Mouse (Mus musculus) spleen, postnatal 14 days (tissue): Measurements from ENCODE around the gene Mef2d.
"Not testable (repeated sequence)": the region's sequence is repeated elsewhere in the genome, so short reads cannot be mapped to it uniquely, and the experiment has no call there.

Experiments used
- DNase-seq, 2 experiments: peaks; one replicate each; pipeline ENCODE4 v3.0.0; 2021 to 2022; ENCODE audit warnings: low spot score in 2 of 2

The Mef2d gene

GRCm38 (mm10) chr3:88150061-88150998 lies 8.2 kb downstream of the Mef2d start:
- no peak for DNase-seq

GRCm38 (mm10) chr3:88150999-88151364 lies 8.8 kb downstream of the Mef2d start:
- no peak for DNase-seq

- no peak for DNase-seq
Measured at GRCm38 (mm10) chr3:88152056-88152455, 9.9 kb downstream of the Mef2d start.

- DNase-seq = no peak
Measured at GRCm38 (mm10) chr3:88153290-88154011, 11.3 kb downstream of the Mef2d start.

GRCm38 (mm10) chr3:88154236-88154635 lies 12.1 kb downstream of the Mef2d start:
- DNase-seq = no peak

GRCm38 (mm10) chr3:88156817-88157216 lies 14.6 kb downstream of the Mef2d start:
- no peak for DNase-seq

GRCm38 (mm10) chr3:88157771-88158597 lies 15.8 kb downstream of the Mef2d start:
- DNase-seq = no peak

- no peak for DNase-seq
Measured at GRCm38 (mm10) chr3:88158991-88159390, 16.8 kb downstream of the Mef2d start.

GRCm38 (mm10) chr3:88160856-88161255 lies 18.7 kb downstream of the Mef2d start:
- no peak for DNase-seq

- DNase-seq = no peak
Measured at GRCm38 (mm10) chr3:88162259-88162658, 20.1 kb downstream of the Mef2d start.

- DNase-seq = no peak
Measured at GRCm38 (mm10) chr3:88162811-88163210, 20.6 kb downstream of the Mef2d start.

GRCm38 (mm10) chr3:88163847-88164246 lies 21.7 kb downstream of the Mef2d start:
- no peak for DNase-seq

GRCm38 (mm10) chr3:88164263-88164662 lies 22.1 kb downstream of the Mef2d start:
- no peak for DNase-seq

- no peak for DNase-seq
Measured at GRCm38 (mm10) chr3:88166056-88166455, 23.9 kb downstream of the Mef2d start.

GRCm38 (mm10) chr3:88170361-88170760 lies 28.2 kb downstream of the Mef2d start:
- DNase-seq = no peak

- no peak for DNase-seq
Measured at GRCm38 (mm10) chr3:88172440-88172839, 30.3 kb downstream of the Mef2d start.

- peak; percentile 33 to 55 for DNase-seq
Measured at GRCm38 (mm10) chr3:88173375-88173774, 31.2 kb downstream of the Mef2d start.

- DNase-seq = no peak
Measured at GRCm38 (mm10) chr3:88174894-88175293, 32.7 kb downstream of the Mef2d start.

- DNase-seq = no peak
Measured at GRCm38 (mm10) chr3:88177106-88177505, 34.9 kb downstream of the Mef2d start.

GRCm38 (mm10) chr3:88177562-88178345 lies 35.6 kb downstream of the Mef2d start:
- peak; percentile 91 to 94 for DNase-seq

- DNase-seq = not testable (repeated sequence)
Measured at GRCm38 (mm10) chr3:88178346-88178733, 36.2 kb downstream of the Mef2d start.
